Mouse (Mus musculus) skeletal muscle tissue, adult 2 months (tissue): ENCODE data around the gene Ube2j1.
A peak's percentile ranks its signal among the peaks of the same experiment; 100 is the strongest.

Source experiments
- DNase-seq: peaks from one replicate; pipeline ENCODE4 v3.0.0-alpha.2; 2012; ENCODE audit warnings: low read depth, low spot score

Ube2j1 gene

DNA sequence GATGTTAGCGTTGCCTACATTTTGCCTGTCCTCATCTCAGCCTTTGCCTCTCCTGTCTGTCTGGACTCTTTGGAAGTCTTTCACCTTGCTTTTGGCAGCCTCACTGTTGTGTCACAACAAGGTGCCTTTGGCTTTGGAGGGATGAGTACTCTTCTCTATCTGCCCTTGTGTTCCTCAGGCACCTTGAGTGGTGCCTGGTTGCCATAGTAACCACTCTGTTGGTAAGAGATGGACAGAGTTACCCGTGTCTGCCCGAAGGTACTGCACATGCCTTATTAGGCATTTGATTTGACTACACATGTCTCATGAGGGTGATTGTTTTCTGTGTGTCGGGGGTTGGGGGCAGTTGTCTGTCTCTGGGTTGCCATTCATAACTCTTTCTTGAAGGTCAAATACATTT lies 18.7 kb upstream of the Ube2j1 start:
- no peak for DNase-seq

DNA sequence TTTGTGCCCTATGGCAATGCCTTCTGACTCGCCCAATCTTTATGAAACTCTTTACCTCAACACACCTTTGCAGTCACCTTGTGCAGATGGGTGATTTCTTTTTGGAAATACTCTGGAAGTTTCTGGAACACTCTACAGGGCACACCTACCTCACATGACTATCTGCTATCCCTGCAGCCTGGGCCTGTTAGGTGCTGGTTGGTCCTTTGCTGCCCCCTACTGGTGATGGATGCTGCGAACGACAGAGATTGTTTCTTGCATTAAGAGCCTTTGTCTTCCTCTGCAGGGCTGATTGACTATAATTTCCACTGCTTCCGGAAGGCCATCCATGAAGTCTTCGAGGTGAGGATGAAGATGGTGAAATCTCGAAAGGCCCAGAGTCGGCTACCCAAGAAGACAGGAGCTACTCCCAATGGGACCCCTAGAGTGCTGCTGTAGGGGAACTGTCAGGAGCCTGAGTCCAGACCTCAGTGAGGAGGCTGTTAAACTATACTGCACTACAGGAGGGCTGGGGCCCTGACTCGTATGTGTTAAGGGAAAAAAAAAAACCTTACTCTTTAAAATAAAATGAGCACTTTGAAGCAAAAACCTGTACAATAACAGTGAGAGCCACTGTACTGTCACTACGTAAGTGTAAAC lies 12.7 kb upstream of the Ube2j1 start:
- peak; percentile 81 for DNase-seq

DNA sequence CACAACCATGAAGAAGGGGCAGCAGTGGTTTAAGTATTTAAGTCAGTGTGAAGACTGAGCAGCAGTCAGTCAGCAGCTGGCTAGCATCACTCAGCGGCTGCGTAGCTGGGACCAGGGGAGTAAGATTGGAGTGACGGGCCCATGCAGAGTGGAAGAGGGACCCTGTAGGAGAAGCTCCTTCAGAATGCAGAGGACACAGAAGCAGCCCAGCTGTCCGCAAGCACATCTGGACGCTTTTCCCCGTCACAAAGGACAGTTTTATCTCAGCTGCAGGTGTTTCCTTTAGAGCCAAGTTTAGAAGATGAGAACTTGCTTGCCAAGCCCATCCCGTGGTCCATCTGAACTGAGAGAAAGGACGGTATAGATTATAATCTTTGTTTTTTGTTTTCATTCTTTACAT lies 6.8 kb upstream of the Ube2j1 start:
- no peak for DNase-seq

DNA sequence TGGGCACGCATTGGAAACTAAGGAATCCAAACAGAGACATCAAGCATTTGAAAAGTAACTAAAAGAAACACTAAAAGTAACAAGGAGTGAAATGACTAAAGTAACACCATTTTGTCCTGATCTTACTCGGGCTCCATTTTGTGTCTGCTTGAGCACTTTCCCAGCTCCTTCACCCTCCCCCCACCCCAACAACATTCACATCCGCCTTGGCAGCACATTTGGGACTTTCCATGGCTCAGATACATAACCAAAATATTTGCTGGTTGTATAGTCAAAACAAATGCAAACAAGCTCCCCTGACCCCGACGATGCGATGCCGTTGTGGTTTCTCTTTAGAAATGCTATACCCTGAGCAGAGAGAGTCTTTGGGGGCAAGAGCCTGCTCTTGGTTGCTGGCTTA lies 2.1 kb upstream of the Ube2j1 start:
- DNase-seq, result no peak

DNA sequence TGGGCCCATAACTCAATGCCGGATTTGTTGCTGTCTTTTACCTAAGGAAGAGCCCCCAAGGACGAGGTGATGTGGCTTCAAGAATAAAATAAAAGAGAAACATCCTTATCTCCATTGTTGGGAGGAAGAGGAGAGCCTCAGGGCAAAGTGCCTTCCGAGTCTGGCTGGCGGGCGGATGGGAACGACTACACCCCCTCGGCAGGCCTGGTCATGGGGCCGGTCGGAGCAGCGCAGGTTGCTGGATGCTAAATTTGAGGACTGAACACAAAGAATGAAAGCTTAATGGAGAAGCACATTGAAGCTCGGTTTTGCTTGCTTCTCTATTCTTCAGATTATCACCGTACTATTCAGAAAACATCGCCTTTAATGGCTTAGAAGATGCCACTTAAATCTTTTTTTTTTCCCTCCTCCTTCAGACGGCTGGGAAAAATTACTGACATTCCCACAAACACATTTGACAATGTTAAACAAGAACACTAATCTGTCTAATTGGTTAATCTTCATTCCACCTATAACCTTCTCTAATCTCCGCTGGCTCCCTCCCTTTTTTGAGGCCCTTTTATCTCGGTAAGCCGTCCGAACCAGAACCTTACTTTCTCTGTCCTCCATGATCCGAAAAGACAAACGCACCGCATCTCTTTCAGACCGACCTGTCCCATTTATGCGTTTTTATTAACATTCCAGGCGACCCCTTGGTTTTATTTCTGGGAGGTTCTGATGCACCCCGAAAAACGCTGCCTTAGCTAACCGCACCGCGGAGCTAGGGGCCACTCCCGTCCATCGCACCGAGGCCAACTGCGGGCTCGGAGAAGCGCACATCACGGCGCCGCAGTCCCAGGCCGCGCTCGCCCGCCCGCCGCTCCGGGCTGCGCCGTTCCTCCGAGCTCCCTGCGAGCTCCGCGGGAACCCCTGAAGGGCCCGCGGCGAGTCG lies 687 bp upstream of the Ube2j1 start:
- peak; percentile 23 for DNase-seq

DNA sequence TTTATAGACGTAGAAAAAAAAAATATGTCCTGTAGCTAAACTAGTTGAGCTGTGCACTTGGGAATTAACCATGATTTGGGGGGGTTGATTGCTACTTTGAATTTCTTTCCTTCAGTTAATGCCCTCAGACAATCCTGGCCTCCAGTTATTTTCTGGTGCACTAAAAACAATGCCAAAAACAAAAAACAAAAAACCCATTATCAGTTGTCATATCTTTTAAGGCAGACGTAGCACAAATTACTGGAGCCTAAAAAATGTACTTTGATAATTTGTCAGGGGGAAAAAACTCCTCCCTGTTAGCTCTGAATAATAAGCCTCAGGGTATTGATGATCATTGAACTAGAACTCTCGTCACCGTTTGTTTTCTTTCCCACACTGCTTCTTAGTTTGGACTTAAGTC lies 829 bp downstream of the Ube2j1 start:
- no peak for DNase-seq

DNA sequence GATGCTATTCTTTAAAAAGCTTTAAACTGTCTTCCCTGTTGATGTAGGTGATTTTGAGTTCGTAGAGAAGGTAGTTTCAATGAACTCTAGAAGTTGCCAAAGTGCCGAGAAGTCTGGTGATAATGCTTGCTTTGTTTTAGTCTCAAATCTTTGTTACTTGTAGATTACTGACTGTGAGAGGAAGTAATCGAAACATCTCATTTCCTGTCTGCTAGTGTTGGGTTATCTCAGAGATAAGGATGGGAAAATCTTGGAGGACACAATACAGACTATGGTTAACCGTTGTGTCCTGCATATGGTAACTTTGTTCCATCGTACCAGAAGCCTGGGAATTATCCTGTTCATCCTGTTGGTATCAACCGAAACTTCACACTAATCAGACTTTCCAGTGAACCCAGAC lies 2.3 kb downstream of the Ube2j1 start:
- no peak for DNase-seq

DNA sequence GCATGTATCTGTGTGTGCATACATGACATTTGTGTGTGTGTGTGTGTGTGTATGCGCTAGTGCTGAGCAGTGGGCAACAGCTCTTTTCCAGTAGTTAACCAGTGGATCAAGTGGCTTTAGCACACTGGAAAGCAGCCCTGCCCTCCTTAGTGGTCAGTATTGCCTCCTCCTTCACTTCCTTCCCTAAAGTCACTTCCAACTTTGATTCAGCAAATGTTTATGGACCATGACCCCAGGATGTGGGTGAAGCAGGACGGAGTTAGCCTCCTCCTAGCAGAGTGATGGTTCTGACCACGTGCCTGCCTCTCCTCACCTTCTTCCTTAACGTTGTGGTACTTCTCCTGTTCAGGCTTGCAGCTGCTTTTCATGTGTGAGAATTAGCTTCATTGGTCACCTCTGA lies 8.6 kb downstream of the Ube2j1 start:
- no peak for DNase-seq

DNA sequence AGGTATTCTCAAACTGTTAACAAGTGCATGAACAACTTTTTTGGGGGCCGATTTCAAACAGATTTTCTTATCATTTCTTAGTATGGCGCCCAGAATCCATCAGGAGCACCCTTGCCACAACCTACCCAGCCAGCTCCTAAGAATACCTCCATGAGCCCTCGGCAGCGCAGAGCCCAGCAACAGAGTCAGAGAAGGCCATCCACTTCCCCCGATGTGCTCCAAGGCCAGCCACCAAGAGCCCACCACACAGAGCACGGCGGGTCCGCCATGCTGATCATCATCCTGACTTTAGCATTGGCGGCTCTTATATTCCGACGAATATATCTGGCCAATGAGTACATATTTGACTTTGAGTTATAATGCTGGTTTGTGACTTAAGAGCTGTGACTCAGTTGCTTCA lies 18.4 kb downstream of the Ube2j1 start:
- DNase-seq, result no peak

DNA sequence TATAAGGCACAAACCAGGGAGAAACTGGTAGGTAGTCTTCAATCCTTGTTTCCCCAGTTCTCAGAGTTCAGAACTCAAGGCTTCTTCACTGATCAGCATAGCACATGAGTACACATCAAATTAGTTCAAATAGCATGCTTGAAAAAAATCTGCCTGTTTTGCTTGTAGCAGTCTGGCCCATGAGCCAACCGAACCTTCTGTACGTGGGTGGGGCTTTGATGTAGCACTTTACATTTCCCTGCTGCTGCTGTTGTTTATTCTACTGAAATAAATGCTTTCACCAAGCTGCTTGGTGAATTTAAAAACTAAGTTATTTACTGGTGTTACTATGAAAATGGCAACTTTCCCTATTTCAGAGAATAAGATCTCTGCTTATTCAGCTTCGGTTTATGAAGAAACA lies 20.8 kb downstream of the Ube2j1 start:
- no peak for DNase-seq

DNA sequence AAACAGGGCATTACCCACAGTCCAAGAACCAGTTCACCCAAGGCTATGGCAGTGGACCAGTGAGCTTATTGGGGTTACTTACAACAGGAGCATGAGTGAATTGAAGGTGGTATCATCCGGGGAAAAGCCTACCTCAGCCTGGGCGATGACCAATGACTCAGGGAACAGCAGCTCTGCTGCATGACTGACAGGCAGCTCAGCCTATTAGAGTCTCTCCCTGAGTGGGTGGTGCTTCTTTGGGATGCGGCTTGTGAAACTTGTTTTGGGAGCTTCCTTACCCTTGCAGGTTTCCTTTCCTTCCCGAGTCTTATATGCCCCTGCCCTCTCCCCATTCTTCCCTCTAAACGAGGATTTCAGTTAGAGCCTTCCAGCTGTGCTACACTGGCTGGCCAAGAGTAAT lies 21.4 kb downstream of the Ube2j1 start:
- DNase-seq, result no peak

DNA sequence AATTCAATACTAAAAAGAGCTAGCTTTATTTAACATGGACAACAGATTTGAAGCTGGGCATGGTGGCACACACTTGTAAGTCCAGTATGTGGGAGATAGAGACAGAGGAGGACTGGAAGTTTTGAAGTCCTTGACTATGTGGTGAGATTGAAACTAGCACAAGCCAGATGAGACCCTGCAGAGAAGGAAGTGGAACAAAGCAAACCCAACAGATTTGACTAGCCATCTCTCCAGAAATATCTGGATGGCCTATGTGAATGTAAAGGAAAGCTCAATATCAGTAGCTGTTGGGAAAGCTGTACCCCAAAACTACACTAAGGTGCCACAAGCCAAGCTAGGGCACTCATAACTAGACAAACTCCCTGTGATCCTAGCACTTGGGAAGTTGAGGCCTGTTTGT lies 23.2 kb downstream of the Ube2j1 start:
- no peak for DNase-seq

DNA sequence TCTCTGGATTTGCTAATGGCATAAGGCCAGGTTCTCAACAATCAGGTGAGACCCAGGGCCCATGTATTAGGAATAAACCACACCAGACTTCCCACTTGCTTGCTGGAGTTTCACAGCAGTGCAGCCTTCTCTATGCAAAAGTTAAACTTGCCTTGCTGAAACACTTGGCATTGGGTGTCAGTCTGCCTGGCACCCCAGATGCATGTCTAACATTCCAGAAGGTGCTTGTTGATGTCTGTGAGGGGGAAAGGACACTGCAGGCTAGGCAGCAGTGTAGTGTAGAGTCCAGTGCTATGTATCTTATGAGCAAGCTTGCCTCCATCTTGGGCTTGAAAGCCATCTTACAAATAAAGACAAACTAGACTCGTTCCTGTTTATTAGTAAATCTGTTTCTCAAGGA lies 25.1 kb downstream of the Ube2j1 start:
- DNase-seq, result peak; percentile 63

DNA sequence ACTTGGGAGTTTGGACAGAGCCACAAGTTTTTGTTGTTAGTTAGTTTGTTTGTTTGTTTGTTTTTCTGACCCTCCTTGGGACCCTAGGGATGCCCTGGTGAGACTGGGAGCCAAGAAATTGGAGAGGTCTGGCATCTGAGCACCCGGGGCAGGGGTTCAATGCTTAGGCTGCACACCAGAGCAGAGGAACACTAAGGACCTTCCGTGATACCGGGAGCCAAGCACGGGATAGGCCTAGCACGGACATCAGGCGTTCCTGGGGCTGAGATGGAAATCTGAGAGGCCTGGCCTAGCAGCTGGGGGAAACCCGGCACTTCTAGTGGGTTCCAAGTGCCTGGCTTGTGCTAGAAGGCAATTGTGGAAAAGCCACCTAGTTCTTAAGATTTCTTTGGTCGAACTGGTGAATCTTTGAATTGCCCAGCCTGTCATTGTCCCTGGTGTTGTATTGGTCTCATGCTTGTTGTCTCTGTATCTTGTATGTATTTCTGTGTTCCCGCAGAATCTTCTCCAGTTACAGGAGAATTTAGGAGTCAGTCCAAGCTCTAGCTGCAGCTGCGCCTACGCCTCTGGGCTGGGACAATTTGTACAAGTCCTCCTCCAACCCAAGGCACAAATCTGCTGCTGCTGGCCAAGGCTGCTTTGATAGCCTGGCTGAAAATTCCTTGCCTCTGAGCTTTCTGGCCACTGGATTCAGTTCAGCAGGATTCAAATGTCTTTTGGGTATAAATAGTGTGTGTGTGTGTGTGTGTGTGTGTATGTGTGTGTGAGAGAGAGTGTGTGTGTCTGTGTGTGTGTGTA lies 26.9 kb downstream of the Ube2j1 start:
- peak; percentile 97 for DNase-seq

DNA sequence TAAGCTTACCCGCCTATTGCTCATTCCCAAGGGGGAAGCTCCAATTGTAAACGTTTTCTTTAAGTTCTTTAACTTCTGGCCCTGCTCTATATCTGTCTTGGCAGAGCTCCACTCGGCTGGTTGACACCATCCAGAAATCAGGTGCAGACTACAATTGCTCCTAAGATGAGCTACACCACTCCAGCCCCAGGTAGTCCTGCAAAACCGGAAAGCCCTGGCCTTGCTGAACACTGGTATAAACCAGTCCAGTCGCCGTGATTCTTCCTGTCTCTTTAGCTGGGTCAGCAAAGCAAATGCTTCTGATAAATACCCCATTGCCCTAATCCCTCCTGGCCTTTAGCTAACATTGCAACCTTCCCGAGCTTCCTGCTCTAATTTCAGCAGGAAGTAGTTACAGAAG lies 29.9 kb downstream of the Ube2j1 start:
- DNase-seq, result no peak

DNA sequence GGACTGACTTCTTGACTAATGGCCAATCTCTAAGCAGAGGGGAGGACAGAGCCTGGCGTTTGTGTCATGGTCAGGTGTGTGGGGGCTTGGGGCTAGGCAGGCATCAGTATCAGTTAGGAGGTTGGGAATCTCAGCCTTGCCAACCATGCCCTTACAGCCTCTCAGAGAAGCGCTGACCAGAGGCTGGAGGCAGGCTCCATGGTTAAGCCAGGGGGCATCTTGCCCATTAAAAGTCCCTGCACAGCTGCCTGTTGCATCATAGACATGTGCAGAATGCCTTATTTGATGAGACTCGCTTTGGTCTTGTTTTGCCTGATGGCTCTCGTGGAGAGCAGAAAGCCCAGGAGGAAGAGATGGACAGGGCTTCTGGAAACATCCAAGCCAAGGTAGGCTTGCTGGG lies 31.8 kb downstream of the Ube2j1 start, which contains the start of gene Gabrr2:
TSS of gene Gabrr2 (plus strand) at position 19 of the 400 bp plus-strand sequence.
- DNase-seq, result peak; percentile 47

DNA sequence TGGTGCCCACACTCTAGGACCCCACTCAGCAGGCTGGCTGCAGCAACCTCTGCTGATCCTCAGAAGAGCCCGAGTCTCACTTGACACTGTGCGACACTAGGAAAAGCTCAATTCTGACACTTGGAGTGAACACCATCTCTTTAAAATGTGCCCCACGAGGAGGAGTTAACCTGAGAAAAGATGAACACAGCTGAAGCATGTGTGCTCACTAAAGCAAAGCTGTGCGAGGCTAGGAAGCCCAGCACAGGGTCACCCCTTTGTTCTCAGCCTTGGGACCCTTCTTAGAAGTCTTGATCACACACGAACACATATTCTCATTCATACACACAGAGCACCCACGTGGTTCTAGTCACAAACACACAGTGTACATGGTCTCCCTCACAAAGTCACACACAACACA lies 33.8 kb downstream of the Ube2j1 start:
- no peak for DNase-seq

DNA sequence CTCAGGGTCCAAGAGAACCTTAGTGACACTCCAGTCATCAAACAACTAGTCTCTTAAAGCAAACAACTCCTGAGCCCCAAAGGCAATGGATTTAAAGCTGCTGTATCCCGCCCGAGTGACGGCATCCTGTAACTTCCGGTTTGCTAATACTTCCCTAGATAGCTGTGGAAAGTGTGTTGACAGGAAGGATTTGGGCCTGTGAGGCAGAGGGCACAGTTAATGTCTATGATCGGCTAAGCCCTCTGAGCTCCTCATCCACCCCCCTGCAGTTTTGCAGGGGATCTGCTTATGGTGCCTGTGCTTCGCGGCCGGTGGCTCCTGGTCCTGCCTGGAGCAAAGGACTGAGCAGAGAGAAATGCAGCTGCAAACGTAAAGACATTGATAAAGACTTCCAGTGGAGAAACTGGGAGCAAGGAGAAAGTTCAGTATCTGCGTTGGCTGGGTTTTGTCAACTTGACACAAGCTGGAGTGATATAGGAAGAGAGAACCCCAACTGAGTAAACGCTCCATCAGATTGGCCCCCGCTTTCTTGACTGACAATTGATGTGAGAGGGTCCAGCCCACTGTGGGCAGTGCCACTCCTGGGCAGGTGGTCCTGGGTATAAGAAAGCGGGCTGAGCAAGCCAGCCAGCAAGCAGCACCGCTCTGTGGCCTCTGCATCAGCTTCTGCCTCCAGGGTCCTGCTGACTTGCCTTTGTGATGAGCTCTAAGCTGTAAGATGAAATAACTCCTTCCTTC lies 35.2 kb downstream of the Ube2j1 start:
- no peak for DNase-seq

DNA sequence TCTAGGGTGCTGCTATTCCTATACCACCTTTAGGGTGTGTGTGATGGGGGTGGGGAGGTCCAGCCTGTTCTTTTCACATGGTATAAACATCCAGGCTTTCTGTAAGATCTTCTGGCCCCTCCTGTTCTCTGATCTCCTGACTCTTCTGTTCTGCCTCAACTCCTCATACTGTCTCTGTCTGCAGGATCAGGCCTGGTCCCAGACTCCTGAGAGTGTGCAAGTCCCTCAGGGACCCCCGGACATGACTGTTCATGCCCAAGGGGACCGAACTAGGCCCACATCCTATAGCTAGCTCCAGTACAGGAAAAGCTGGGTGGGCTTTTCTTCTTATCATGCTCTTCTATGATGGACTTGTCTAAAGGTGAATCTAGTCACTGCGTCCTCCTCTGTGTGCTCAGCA lies 36.1 kb downstream of the Ube2j1 start:
- no peak for DNase-seq

DNA sequence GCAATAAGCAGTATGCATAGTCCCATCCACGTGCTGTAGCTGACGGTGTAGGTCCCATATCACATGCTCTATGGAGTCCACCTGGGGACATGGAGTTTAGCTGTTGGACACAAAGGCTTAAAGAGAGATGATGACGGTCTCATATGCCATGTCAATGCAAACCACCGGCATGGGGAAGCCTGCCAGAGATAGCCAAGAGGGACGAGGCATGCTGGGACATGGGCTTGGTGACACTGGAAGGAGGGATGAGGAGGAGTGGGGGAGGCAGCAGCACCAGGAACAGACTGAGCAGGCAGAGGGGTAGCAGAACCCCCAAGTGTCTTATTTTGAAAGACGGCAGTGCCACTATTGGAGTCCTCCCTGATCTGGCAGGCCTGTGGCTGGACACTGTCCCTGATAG lies 36.6 kb downstream of the Ube2j1 start:
- DNase-seq, result no peak

DNA sequence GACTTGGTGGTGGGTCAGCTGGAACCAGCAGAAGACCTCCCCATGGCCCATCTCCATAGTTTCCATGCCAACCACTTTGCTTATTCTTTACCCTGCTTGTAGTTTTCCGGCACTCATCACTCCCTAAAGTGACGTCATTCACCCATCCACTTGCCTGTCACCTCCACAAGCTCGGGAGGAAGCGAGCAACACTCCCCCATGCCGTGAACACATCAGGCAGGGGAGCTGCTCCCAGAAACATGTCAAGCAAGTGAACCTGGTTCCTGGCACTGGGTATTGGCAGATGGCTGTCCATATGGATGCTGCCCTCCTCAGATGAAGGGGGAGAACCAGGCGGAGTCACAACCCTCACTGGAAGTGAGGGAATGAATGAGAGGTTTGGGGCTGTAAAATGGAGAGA lies 37.7 kb downstream of the Ube2j1 start:
- no peak for DNase-seq

DNA sequence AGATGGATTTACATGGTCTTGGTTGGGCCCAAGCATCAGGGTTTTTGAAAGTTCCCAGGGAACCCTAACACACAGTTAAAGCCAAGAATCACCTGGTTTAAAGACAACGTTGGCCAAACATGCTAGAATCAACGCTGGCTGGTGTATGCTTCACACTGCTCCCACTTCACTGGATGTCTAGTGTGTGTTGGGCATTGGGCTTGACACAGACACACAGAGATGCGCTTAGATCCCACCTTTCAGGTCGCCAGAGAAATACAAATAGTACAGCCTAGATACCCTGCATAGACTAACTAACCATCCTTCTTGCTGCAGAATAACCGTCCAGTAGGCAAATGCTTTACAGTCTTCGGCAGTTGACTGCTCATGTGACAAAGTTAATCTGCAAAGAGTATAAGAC lies 39.1 kb downstream of the Ube2j1 start:
- no peak for DNase-seq
